In genomic region chr1:128600549-128600948, GRCm38 (mm10) we compare ENCODE assay signal across 19 mouse cellular contexts. TPM values are rescaled to one million over a fixed set of nuclear protein-coding genes. Genes with fewer than 3 reads are reported as not detected.
DNase-seq lines count a peak whose midpoint lies in the region; TF ChIP-seq lines count a peak whose summit lies in the region.
"Had no signal": no experiment of that assay in that cellular context is flagged by ENCODE, and none has a peak within 500 bp of the region (broad histone marks: within the 10 kb centered on the region; RNA-seq: fewer than 3 reads in every experiment).

No protein-coding gene starts in this region.

- H3K36me3 ChIP-seq in spleen, adult 2 months (ENCODE audit: control insufficient read depth, insufficient read depth, low read length): no peaks in the 10 kb centered on the region
- no peaks in the 10 kb centered on the region for H3K36me3 ChIP-seq in CH12.LX (replicated peaks in 1 of 2; ENCODE audit: control insufficient read depth in 1 of 2, insufficient read depth in 1 of 2, low read length in 1 of 2)
- H3K36me3 ChIP-seq: embryonic facial prominence, embryonic 10.5 days; embryonic facial prominence, embryonic 12.5 days; forebrain, embryonic 15.5 days; G1E had no signal

- no peak for DNase-seq in spleen, adult 2 months (ENCODE audit: low read depth in 1 of 2, low spot score in 2 of 2)
- DNase-seq in spleen, adult 12 weeks (ENCODE audit: low spot score): no peak
- peak; percentile 78 for DNase-seq in CH12.LX (ENCODE audit: extremely low read depth)
- peak; percentile 16 for DNase-seq in induced T-regulatory cell, adult 2 months (ENCODE audit: low read depth)
- DNase-seq in adrenal gland, adult 2 months: no peak
- DNase-seq: adrenal gland, postnatal 10 days; adrenal gland, postnatal 25 days; cerebellum, adult 11-12 months; cerebellum, adult 2 months; cerebellum, adult 9-10 months; cerebellum, postnatal 10 days; cerebellum, postnatal 25 days; forebrain, postnatal 0 days had no signal

- H3K4me2 ChIP-seq in CH12.LX (ENCODE audit: insufficient read depth, low read depth, poor library complexity, severe bottlenecking): peak overlapping the region; percentile 42
- H3K4me2 ChIP-seq: embryonic facial prominence, embryonic 12.5 days; forebrain, embryonic 13.5 days; forebrain, embryonic 15.5 days had no signal

- no peaks in the 10 kb centered on the region for H3K27me3 ChIP-seq in spleen, adult 2 months (ENCODE audit: control insufficient read depth, insufficient read depth, low read length)
- H3K27me3 ChIP-seq in CH12.LX (replicated peaks): no peaks in the 10 kb centered on the region
- H3K27me3 ChIP-seq: forebrain, embryonic 13.5 days; forebrain, embryonic 15.5 days; Patski had no signal

- no peak overlapping the region for H3K4me3 ChIP-seq in spleen, adult 2 months (ENCODE audit: extremely low read depth, insufficient read depth, insufficient read length)
- H3K4me3 ChIP-seq in CH12.LX (replicated peaks in 1 of 3; ENCODE audit: low read depth in 2 of 3, low read length in 2 of 3, poor library complexity in 1 of 3): no peak overlapping the region
- H3K4me3 ChIP-seq: embryonic facial prominence, embryonic 10.5 days; embryonic facial prominence, embryonic 12.5 days; forebrain, embryonic 13.5 days; forebrain, embryonic 15.5 days had no signal

- peak overlapping the region; percentile 81 for H3K27ac ChIP-seq in spleen, adult 2 months (ENCODE audit: insufficient read depth, low read length)
- H3K27ac ChIP-seq in CH12.LX (ENCODE audit: insufficient read depth, low read depth): peak overlapping the region; percentile 95
- H3K27ac ChIP-seq: embryonic facial prominence, embryonic 10.5 days; embryonic facial prominence, embryonic 12.5 days; forebrain, embryonic 13.5 days; forebrain, embryonic 15.5 days had no signal

- TF ChIP-seq EP300 in CH12.LX (IDR thresholded peaks at IDR 0.05; ENCODE audit: low read length): peak; percentile 81

- no peak for TF ChIP-seq POLR2A in spleen, adult 2 months (IDR thresholded peaks at IDR 0.05; ENCODE audit: low read depth, low read length)
- TF ChIP-seq POLR2A in CH12.LX (IDR thresholded peaks at IDR 0.05; ENCODE audit: low read depth, low read length): peak; percentile 32; the same call in 1 of the 2 replicates

- H3K79me2 ChIP-seq in CH12.LX (replicated peaks; ENCODE audit: control insufficient read depth, extremely low read depth, insufficient read depth, poor library complexity, severe bottlenecking): no peaks in the 10 kb centered on the region

- in situ Hi-C loops in CH12.LX (cut with MboI; ENCODE audit: low pct_ligation_motif_present, low pct_unique_long_range_greater_than_20kb, low sequenced_read_pairs): no loop called here

- peaks cover 42% of the 10 kb centered on the region; the same call in 1 of the 2 replicates for H3K4me1 ChIP-seq in spleen, adult 2 months (ENCODE audit: control insufficient read depth, insufficient read depth, insufficient read length)
- H3K4me1 ChIP-seq in CH12.LX (ENCODE audit: control insufficient read depth in 1 of 2, insufficient read depth in 2 of 2): peaks cover 28 to 54% of the 10 kb centered on the region in 2 experiments

- no peak for TF ChIP-seq CTCF in spleen, adult 2 months (IDR thresholded peaks at IDR 0.05; ENCODE audit: extremely low read depth, insufficient read depth, insufficient read length, insufficient replicate concordance)
- TF ChIP-seq CTCF in CH12.LX (conservative IDR thresholded peaks at IDR 0.05 in 1 of 2, IDR thresholded peaks at IDR 0.05 in 1 of 2; ENCODE audit: low read depth in 2 of 2, low read length in 2 of 2): no peak

- no peak; the same call in none of the 2 replicates for TF ChIP-seq RAD21 in CH12.LX (IDR thresholded peaks at IDR 0.05; ENCODE audit: low read depth, low read length)

- dilution Hi-C loops in CH12.LX (cut with MboI; ENCODE audit: extremely low pct_ligation_motif_present, extremely low pct_unique_long_range_greater_than_20kb, low sequenced_read_pairs): no loop called here

- H3K9ac ChIP-seq in CH12.LX (ENCODE audit: insufficient read depth, low read depth): peak overlapping the region; percentile 29; the same call in 1 of the 2 replicates
- H3K9ac ChIP-seq: embryonic facial prominence, embryonic 12.5 days; forebrain, embryonic 13.5 days; forebrain, embryonic 15.5 days; forebrain, postnatal 0 days had no signal

- WGBS in spleen, adult 2 months: 92% methylated on average over 2 of the region's 2 CpGs

- no peaks in the 10 kb centered on the region for H3K9me3 ChIP-seq in CH12.LX (replicated peaks; ENCODE audit: low read length)
- H3K9me3 ChIP-seq: embryonic facial prominence, embryonic 10.5 days; embryonic facial prominence, embryonic 12.5 days; forebrain, embryonic 13.5 days; forebrain, embryonic 15.5 days had no signal

TF ChIP-seq in CH12.LX, 34 proteins besides CTCF, POLR2A, EP300 and RAD21:
- TF ChIP-seq BHLHE40 (IDR thresholded peaks at IDR 0.05; ENCODE audit: low read depth, low read length): peak; percentile 76
- peak; percentile 80 for TF ChIP-seq IRF4 (IDR thresholded peaks at IDR 0.05; ENCODE audit: low read depth, low read length)
- TF ChIP-seq TBP (conservative IDR thresholded peaks at IDR 0.05; ENCODE audit: low read depth, low read length): peak; percentile 77
- no peak for TF ChIP-seq PAX5 (IDR thresholded peaks at IDR 0.05; ENCODE audit: low read length)
- TF ChIP-seq JUN (IDR thresholded peaks at IDR 0.05; ENCODE audit: insufficient read depth, low read depth, low read length): no peak
- no peak for TF ChIP-seq NELFE (IDR thresholded peaks at IDR 0.05; ENCODE audit: low read depth, low read length)
- peak; percentile 35; the same call in 1 of the 2 replicates for TF ChIP-seq MAX (IDR thresholded peaks at IDR 0.05; ENCODE audit: low read length)
- TF ChIP-seq ETS1 (conservative IDR thresholded peaks at IDR 0.05; ENCODE audit: low read depth, low read length): peak; percentile 80
- TF ChIP-seq JUND (conservative IDR thresholded peaks at IDR 0.05; ENCODE audit: low read depth, low read length): no peak
- no peak for TF ChIP-seq SMC3 (IDR thresholded peaks at IDR 0.05; ENCODE audit: low read depth, low read length)
- peak; percentile 91 for TF ChIP-seq MAFK (IDR thresholded peaks at IDR 0.05; ENCODE audit: insufficient replicate concordance, low read length)
- TF ChIP-seq ELF1 (IDR thresholded peaks at IDR 0.05; ENCODE audit: low read depth, low read length): no peak
- TF ChIP-seq MYC (IDR thresholded peaks at IDR 0.05; ENCODE audit: low read depth, low read length): no peak; the same call in 1 of the 2 replicates
- TF ChIP-seq TCF12 (IDR thresholded peaks at IDR 0.05; ENCODE audit: low read depth, low read length): peak; percentile 70
- no peak for TF ChIP-seq NRF1 (IDR thresholded peaks at IDR 0.05; ENCODE audit: low read depth, low read length)
- no peak for TF ChIP-seq USF1 (IDR thresholded peaks at IDR 0.05; ENCODE audit: low read depth, low read length)
- peak; percentile 97 for TF ChIP-seq MEF2A (IDR thresholded peaks at IDR 0.05; ENCODE audit: borderline replicate concordance, low read depth, low read length)

RNA-seq across cellular contexts. Expression of gene Cxcr4, which starts 8.5 kb away (rescaled TPM):
- 288 and 315 TPM in 2 replicates for polyA plus RNA-seq in spleen, adult 2 months (2012; rRNA removed)
- total RNA-seq in CH12.LX (2012; rRNA removed) (156 and 169 TPM in 2 replicates), CH12.LX (2014; rRNA removed) (86.6 and 102 TPM in 2 replicates)
- polyA plus RNA-seq in CH12.LX (2012; ENCODE audit: insufficient read length, low read depth): 80.3 and 80.6 TPM in 2 replicates
- total RNA-seq in adrenal gland, adult 2 months (2021): 10 to 100 TPM; 18.4 to 36.7 TPM
- polyA plus RNA-seq in adrenal gland, adult 2 months (2012; rRNA removed): 41.9 and 88.3 TPM in 2 replicates
- polyA plus RNA-seq: G1E had no signal

Comparison
In these comparisons a context has a peak if more than half of its experiments do, and no peak if none do; other contexts are left out.
1. DNase-seq: peak in CH12.LX (single experiment) and induced T-regulatory cell, adult 2 months (single experiment); none in spleen, adult 2 months (0 of 2), spleen, adult 12 weeks (single experiment) and adrenal gland, adult 2 months (single experiment).